Mouse (Mus musculus) lung, postnatal 0 days (tissue): ENCODE measurements at regions not wholly inside any gene's neighbourhood (a gene's known extent, or its start where the extent isn't known, plus 50 kb on each side); places are given as distances from the start of the nearest gene placed in this dataset.

Source experiments
- CTCF ChIP-seq: IDR thresholded peaks from 2 replicates; pipeline ENCODE4 v1.5.1; 2016; ENCODE audit warnings: antibody characterized with exemption, mild to moderate bottlenecking
- EP300 ChIP-seq: IDR thresholded peaks from 2 replicates; pipeline ENCODE4 v1.6.1; 2016; ENCODE audit warnings: antibody characterized with exemption, mild to moderate bottlenecking, control low read depth

DNA sequence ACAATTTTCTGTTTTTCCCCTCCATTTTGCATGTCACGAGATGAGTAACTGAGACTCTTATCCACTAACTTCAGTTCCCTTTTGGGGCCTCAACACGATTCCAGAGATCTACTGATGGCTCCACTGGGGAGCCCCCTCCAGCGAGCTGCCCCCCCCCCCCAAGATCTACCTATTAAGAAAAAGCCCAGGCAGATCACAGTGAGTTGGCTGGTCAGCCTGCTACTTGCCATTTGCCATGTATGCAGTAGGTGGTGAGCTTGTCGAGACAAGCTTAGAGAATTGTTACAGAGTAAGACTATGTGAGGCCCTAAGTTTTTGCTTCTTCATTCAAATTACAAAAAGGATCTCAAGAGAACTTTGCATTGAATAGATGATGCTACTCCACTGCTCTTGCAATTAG lies 426.3 kb upstream of the Ubash3b start:
- TF ChIP-seq CTCF (no peak), EP300 (no peak)
